Mouse (Mus musculus) heart, embryonic 16.5 days (tissue): ENCODE measurements at regions not wholly inside any gene's neighbourhood (a gene's known extent, or its start where the extent isn't known, plus 50 kb on each side); places are given as distances from the start of the nearest gene placed in this dataset.

Experiments used
- ATAC-seq: fragments of 200-750 bp; cut with Nextera tagmentation; replicated peaks from 2 replicates; pipeline ENCODE4 v1.8.0; 2017; ENCODE audit warnings: moderate number of reproducible peaks; ENCODE audit not compliant: insufficient read depth, low FRiP score; ENCODE audit errors: extremely low read depth
- H3K27ac ChIP-seq: fragments of 300-500 bp; sonication (generic); 2 replicates; pipeline ENCODE4 v1.5.1; 2014; ENCODE audit warnings: mild to moderate bottlenecking, low read length, control low read depth, moderate library complexity
- H3K27me3 ChIP-seq: fragments of 300-500 bp; sonication (generic); 2 replicates; pipeline ENCODE4 v1.6.1; 2014; ENCODE audit warnings: low read length, mixed read lengths; ENCODE audit not compliant: control insufficient read depth, insufficient read depth
- H3K36me3 ChIP-seq: fragments of 300-500 bp; sonication (generic); 2 replicates; pipeline ENCODE4 v1.6.1; 2014; ENCODE audit not compliant: control insufficient read depth, insufficient read depth
- H3K4me1 ChIP-seq: fragments of 300-500 bp; sonication (generic); 2 replicates; pipeline ENCODE4 v1.6.1; 2014; ENCODE audit warnings: low read length, mixed read lengths; ENCODE audit not compliant: control insufficient read depth, insufficient read depth
- H3K4me2 ChIP-seq: fragments of 300-500 bp; sonication (generic); 2 replicates; pipeline ENCODE4 v1.6.1; 2014; ENCODE audit warnings: low read depth, mild to moderate bottlenecking, control low read depth, low read length
- H3K4me3 ChIP-seq: fragments of 300-500 bp; sonication (generic); 2 replicates; pipeline ENCODE4 v1.5.1; 2014; ENCODE audit warnings: mild to moderate bottlenecking, control low read depth, low read length
- H3K9ac ChIP-seq: fragments of 300-500 bp; sonication (generic); 2 replicates; pipeline ENCODE4 v1.6.1; 2014; ENCODE audit warnings: low read length, control low read depth
- H3K9me3 ChIP-seq: fragments of 300-500 bp; sonication (generic); replicated peaks from 2 replicates; pipeline ENCODE4 v1.6.1; 2016; ENCODE audit warnings: low read length; ENCODE audit not compliant: control insufficient read depth
- WGBS: fragments of 180-500 bp; shearing (Covaris S2); extraction: QIAGEN DNeasy Blood & Tissue Kit; methylation state at CpG from one replicate; pipeline ENCODE4 v1.1.7; 2014; 5-methylcytosine and 5-hydroxymethylcytosine counted together

- H3K4me2 ChIP-seq, result no peak overlapping the region
- 0 out of 2 replicates have a peak, but pooled peaks cover 2% of the 10 kb centered on the region for H3K4me1 ChIP-seq
- no peak overlapping the region for H3K4me3 ChIP-seq
- H3K36me3 ChIP-seq, result no peaks in the 10 kb centered on the region
- H3K9ac ChIP-seq, result no peak overlapping the region
- WGBS, result 87% methylated on average over 15 of the region's 15 CpGs
- no peak for ATAC-seq
- peaks cover 10% of the 10 kb centered on the region for H3K27me3 ChIP-seq
- no peak overlapping the region for H3K27ac ChIP-seq
- H3K9me3 ChIP-seq, result peaks cover 7% of the 10 kb centered on the region; the same call in 1 of the 2 replicates
These were observed 254.2 kb downstream of the Uaca start for GRCm38 (mm10) chr9:61048576-61048975.

- Histone ChIP-seq H3K9ac (no peak overlapping the region), H3K27me3 (peaks cover 25% of the 10 kb centered on the region), H3K4me3 (no peak overlapping the region), H3K4me1 (peaks cover 11% of the 10 kb centered on the region), H3K9me3 (peaks cover 6% of the 10 kb centered on the region; the same call in 1 of the 2 replicates), H3K4me2 (no peak overlapping the region), H3K27ac (no peak overlapping the region), H3K36me3 (no peaks in the 10 kb centered on the region)
- 87% methylated on average over 12 of the region's 12 CpGs for WGBS
- ATAC-seq, result no peak
These were observed 258.3 kb downstream of the Uaca start for GRCm38 (mm10) chr9:61052621-61053020.

- Histone ChIP-seq H3K9me3 (peaks cover 9% of the 10 kb centered on the region; the same call in 1 of the 2 replicates), H3K4me1 (peaks cover 11% of the 10 kb centered on the region), H3K4me2 (peak overlapping the region; percentile 17; the same call in 1 of the 2 replicates), H3K4me3 (no peak overlapping the region), H3K27ac (peak overlapping the region; percentile 58), H3K9ac (no peak overlapping the region), H3K36me3 (no peaks in the 10 kb centered on the region), H3K27me3 (peaks cover 27% of the 10 kb centered on the region)
- 2% methylated on average over 3 of the region's 3 CpGs for WGBS
- ATAC-seq, result peak; percentile 73
These were observed 260.1 kb downstream of the Uaca start for GRCm38 (mm10) chr9:61054427-61054826.

- H3K27ac ChIP-seq, result peak overlapping the region; percentile 53; the same call in 1 of the 2 replicates
- no peaks in the 10 kb centered on the region for H3K36me3 ChIP-seq
- peaks cover 27% of the 10 kb centered on the region for H3K27me3 ChIP-seq
- H3K4me1 ChIP-seq, result peaks cover 11% of the 10 kb centered on the region
- no peak overlapping the region for H3K9ac ChIP-seq
- no peak overlapping the region for H3K4me2 ChIP-seq
- H3K4me3 ChIP-seq, result peak overlapping the region; percentile 8; the same call in 1 of the 2 replicates
- 68% methylated on average over 3 of the region's 3 CpGs for WGBS
- H3K9me3 ChIP-seq, result peaks cover 16% of the 10 kb centered on the region
- no peak for ATAC-seq
These were observed 261.1 kb downstream of the Uaca start for GRCm38 (mm10) chr9:61055392-61055791.

- Histone ChIP-seq H3K27ac (peak overlapping the region; percentile 62), H3K9ac (no peak overlapping the region), H3K9me3 (peaks cover 14% of the 10 kb centered on the region), H3K36me3 (no peaks in the 10 kb centered on the region), H3K27me3 (peaks cover 27% of the 10 kb centered on the region), H3K4me1 (peaks cover 11% of the 10 kb centered on the region), H3K4me2 (peak overlapping the region; percentile 6), H3K4me3 (peak overlapping the region; percentile 8)
- no peak for ATAC-seq
- 67% methylated on average over 15 of the region's 15 CpGs for WGBS
These were observed 261.8 kb downstream of the Uaca start for GRCm38 (mm10) chr9:61055928-61056730.

- Histone ChIP-seq H3K9me3 (peaks cover 9% of the 10 kb centered on the region), H3K4me2 (peak overlapping the region; percentile 6), H3K9ac (no peak overlapping the region; the same call in 1 of the 2 replicates), H3K27me3 (peaks cover 27% of the 10 kb centered on the region), H3K27ac (peak overlapping the region; percentile 62; the same call in 1 of the 2 replicates), H3K4me1 (peaks cover 11% of the 10 kb centered on the region), H3K36me3 (no peaks in the 10 kb centered on the region), H3K4me3 (peak overlapping the region; percentile 8)
- WGBS, result 28% methylated on average over 10 of the region's 10 CpGs
- ATAC-seq, result peak; percentile 30; the same call in 1 of the 2 replicates
These were observed 262.5 kb downstream of the Uaca start for GRCm38 (mm10) chr9:61056731-61057270.

- H3K4me3 ChIP-seq, result no peak overlapping the region
- H3K27me3 ChIP-seq, result peaks cover 25% of the 10 kb centered on the region
- no peak overlapping the region for H3K27ac ChIP-seq
- no peak overlapping the region for H3K9ac ChIP-seq
- peaks cover 11% of the 10 kb centered on the region for H3K4me1 ChIP-seq
- H3K9me3 ChIP-seq, result peaks cover 9% of the 10 kb centered on the region
- H3K36me3 ChIP-seq, result no peaks in the 10 kb centered on the region
- H3K4me2 ChIP-seq, result no peak overlapping the region
- ATAC-seq, result no peak
These were observed 264.9 kb downstream of the Uaca start for GRCm38 (mm10) chr9:61059225-61059624.

- ATAC-seq, result no peak
- 50% methylated on average over 8 of the region's 8 CpGs for WGBS
- H3K9me3 ChIP-seq, result peaks cover 9% of the 10 kb centered on the region
- H3K9ac ChIP-seq, result no peak overlapping the region
- peaks cover 17% of the 10 kb centered on the region for H3K27me3 ChIP-seq
- no peak overlapping the region for H3K4me2 ChIP-seq
- no peaks in the 10 kb centered on the region for H3K36me3 ChIP-seq
- peaks cover 7% of the 10 kb centered on the region for H3K4me1 ChIP-seq
- H3K27ac ChIP-seq, result no peak overlapping the region; the same call in 1 of the 2 replicates
- H3K4me3 ChIP-seq, result no peak overlapping the region
These were observed 266.6 kb downstream of the Uaca start for GRCm38 (mm10) chr9:61060958-61061357.

- Histone ChIP-seq H3K4me2 (no peak overlapping the region), H3K9ac (no peak overlapping the region), H3K4me1 (no peaks in the 10 kb centered on the region), H3K9me3 (peaks cover 3% of the 10 kb centered on the region), H3K4me3 (no peak overlapping the region), H3K27ac (no peak overlapping the region), H3K27me3 (peaks cover 5% of the 10 kb centered on the region), H3K36me3 (no peaks in the 10 kb centered on the region)
- ATAC-seq, result no peak
- WGBS, result 41% methylated on average over 8 of the region's 8 CpGs
These were observed 270.5 kb downstream of the Uaca start for GRCm38 (mm10) chr9:61064714-61065305.
